Mouse (Mus musculus) C2C12 (cell line): Measurements from ENCODE around the gene Lrch1.

Source experiments
- CEBPB ChIP-seq: IDR thresholded peaks from one replicate; pipeline ENCODE4 v1.6.1; 2011; ENCODE audit warnings: low read depth, mild to moderate bottlenecking, control low read depth, moderate library complexity
- CTCF ChIP-seq: IDR thresholded peaks from one replicate; pipeline ENCODE4 v1.5.1; 2011; ENCODE audit not compliant: control insufficient read depth, insufficient read depth, insufficient read length
- FOSL1 ChIP-seq: IDR thresholded peaks from one replicate; pipeline ENCODE4 v1.8.0; 2011; ENCODE audit warnings: mild to moderate bottlenecking, low read length; ENCODE audit not compliant: poor library complexity, insufficient read depth, severe bottlenecking
- MAX ChIP-seq: IDR thresholded peaks from one replicate; pipeline ENCODE4 v1.6.1; 2011; ENCODE audit warnings: mild to moderate bottlenecking, control low read depth
- MYOD1 ChIP-seq: IDR thresholded peaks from one replicate; pipeline ENCODE4 v1.6.1; 2011; ENCODE audit warnings: low read depth; ENCODE audit not compliant: control insufficient read depth, insufficient read length
- MYOG ChIP-seq: IDR thresholded peaks from one replicate; pipeline ENCODE4 v1.6.1; 2011; ENCODE audit not compliant: control insufficient read depth, insufficient read length; ENCODE audit errors: extremely low read depth
- USF1 ChIP-seq: IDR thresholded peaks from one replicate; pipeline ENCODE4 v1.6.1; 2011; ENCODE audit warnings: low read depth, mild to moderate bottlenecking, control low read depth, moderate library complexity

DNA sequence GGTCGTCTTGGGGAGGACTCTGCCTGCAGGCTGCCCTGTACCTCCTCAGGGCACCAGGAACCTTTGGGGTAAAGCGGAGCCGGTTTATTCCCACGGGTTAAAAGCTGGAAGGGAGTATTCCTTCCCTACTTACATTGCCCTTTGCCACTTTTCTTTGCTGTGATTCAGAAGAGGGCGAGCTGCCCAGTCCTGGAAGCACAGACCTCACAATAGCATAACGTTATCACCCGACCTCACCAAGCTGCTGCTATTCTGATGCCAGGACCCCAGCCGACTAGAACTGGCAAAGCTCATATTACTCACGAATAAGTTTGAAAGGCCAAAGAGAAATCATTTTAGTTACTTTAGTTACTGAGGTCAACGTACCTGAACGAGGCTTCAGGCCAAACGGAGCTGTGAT is 152.7 kb downstream of the Lrch1 start:
- no peak for TF ChIP-seq CTCF
- no peak for TF ChIP-seq CEBPB
- no peak for TF ChIP-seq FOSL1
- TF ChIP-seq USF1, result no peak
- no peak for TF ChIP-seq MYOD1
- no peak for TF ChIP-seq MYOG
- no peak for TF ChIP-seq MAX
